Mouse (Mus musculus) adrenal gland, postnatal 14 days (tissue): ENCODE measurements around the gene Capg. TPM values are rescaled to one million over a fixed set of nuclear protein-coding genes. Genes with fewer than 3 reads are reported as not detected.

Source experiments
- DNase-seq: peaks from one replicate; pipeline ENCODE4 v3.0.0; 2021; ENCODE audit warnings: mixed read lengths
- total RNA-seq: library from RNA; stranded (reverse); gene quantifications from 2 replicates; pipeline ENCODE4 v1.2.3, GENCODE M21; 2021

Capg gene
- total RNA-seq, 1 experiment from 2014 or later: 28.8 TPM

DNA sequence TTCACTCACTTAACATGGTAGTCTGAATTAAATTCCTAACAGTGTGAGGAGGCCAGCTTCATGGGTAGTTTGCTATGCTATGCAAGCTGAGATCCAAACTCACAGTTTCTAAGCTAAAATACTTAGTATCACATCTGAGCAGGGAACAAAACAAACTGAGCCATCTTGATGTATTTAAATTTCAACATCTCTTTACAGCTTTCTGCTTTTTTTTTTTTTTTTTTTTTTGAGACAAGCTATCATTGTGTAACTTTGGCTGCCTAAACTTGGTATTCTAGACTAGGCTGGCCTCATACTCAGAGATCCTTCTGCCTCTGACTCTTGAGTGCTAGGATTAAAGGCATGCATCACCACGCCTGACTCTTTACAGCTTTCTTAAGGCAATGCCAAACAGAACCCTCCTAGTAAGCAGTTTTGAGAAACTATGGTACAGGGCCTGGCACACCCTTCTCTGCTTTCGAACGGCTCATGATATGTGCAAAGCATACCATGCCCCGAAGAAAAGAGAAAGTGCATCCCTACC, 64.5 kb downstream of the Capg start:
- DNase-seq: no peak

DNA sequence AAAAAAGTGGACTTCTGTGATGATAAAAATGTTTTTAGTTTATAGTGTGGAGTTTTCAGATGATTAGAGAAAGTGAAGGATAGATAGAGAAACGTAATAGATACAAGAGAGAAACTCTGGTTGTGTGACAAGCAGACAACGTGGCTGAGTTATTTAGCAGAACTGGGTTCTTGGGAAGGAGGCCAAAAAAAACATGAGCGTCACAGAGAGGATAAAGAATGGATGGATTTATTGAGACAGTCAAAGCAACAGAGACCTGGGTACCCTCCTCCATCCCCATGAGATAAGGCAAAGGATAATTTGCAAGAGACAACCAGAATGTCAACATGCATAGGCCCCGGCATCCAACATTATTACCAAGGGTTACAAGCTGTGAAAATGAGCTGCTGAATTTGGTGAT, 66.1 kb downstream of the Capg start:
- DNase-seq: peak; percentile 36

Other genes with a start within 250 kb of the Capg start
- gene Sftpb, start 239.8 kb upstream of the Capg start, total RNA-seq: 0.70 TPM in 1 of 2 replicates, not detected in the other
- 29.1 and 32.7 TPM in 2 replicates for gene Usp39, start 199.2 kb upstream of the Capg start, total RNA-seq
- 25.8 and 33.1 TPM in 2 replicates for gene 0610030E20Rik, start 197.1 kb upstream of the Capg start, total RNA-seq
- gene Tmem150a, start 188.9 kb upstream of the Capg start, total RNA-seq: 20.2 and 36.5 TPM in 2 replicates
- 204 and 217 TPM in 2 replicates for gene Rnf181, start 177.4 kb upstream of the Capg start, total RNA-seq
- 33.9 and 40.5 TPM in 2 replicates for gene Vamp5, start 163.9 kb upstream of the Capg start, total RNA-seq
- 104 and 113 TPM in 2 replicates for gene Vamp8, start 153.7 kb upstream of the Capg start, total RNA-seq
- gene Ggcx, start 130.1 kb upstream of the Capg start, total RNA-seq: 38.0 and 50.4 TPM in 2 replicates
- 257 TPM in 2 replicates for gene Mat2a, start 104.8 kb upstream of the Capg start, total RNA-seq
- gene Sh2d6, start 22.7 kb upstream of the Capg start, total RNA-seq: 0.49 and 0.52 TPM in 2 replicates
- 16.2 and 21.7 TPM in 2 replicates for gene Elmod3, start 54.0 kb downstream of the Capg start, total RNA-seq
- 362 and 390 TPM in 2 replicates for gene Retsat, start 54.1 kb downstream of the Capg start, total RNA-seq
- 135 and 142 TPM in 2 replicates for gene Tgoln1, start 72.6 kb downstream of the Capg start, total RNA-seq
- gene Tcf7l1, start 244.9 kb downstream of the Capg start, total RNA-seq: 18.2 and 21.4 TPM in 2 replicates